Mouse (Mus musculus) liver, embryonic 12.5 days (tissue): ENCODE measurements around the gene Gm44. TPM values are rescaled to one million over a fixed set of nuclear protein-coding genes. Genes with fewer than 3 reads are reported as not detected.
"Not testable (repeated sequence)": the region's sequence is repeated elsewhere in the genome, so short reads cannot be mapped to it uniquely, and the experiment has no call there.

Experiments
- ATAC-seq: fragments of 200-750 bp; cut with Nextera tagmentation; 2 replicates; pipeline ENCODE4 v1.8.0; 2017; ENCODE audit warnings: moderate number of reproducible peaks, mild to moderate bottlenecking, moderate library complexity
- H3K27ac ChIP-seq: fragments of 300-500 bp; sonication (generic); 2 replicates; pipeline ENCODE4 v1.5.1; 2016; ENCODE audit warnings: mild to moderate bottlenecking
- H3K27me3 ChIP-seq: fragments of 300-500 bp; sonication (generic); replicated peaks from 2 replicates; pipeline ENCODE4 v1.6.1; 2016; ENCODE audit warnings: mild to moderate bottlenecking, moderate library complexity
- H3K36me3 ChIP-seq: fragments of 300-500 bp; sonication (generic); 2 replicates; pipeline ENCODE4 v1.6.1; 2016; ENCODE audit warnings: mild to moderate bottlenecking, moderate library complexity
- H3K4me1 ChIP-seq: fragments of 300-500 bp; sonication (generic); 2 replicates; pipeline ENCODE4 v1.6.1; 2016
- H3K4me2 ChIP-seq: fragments of 300-500 bp; sonication (generic); 2 replicates; pipeline ENCODE4 v1.6.1; 2016; ENCODE audit warnings: mild to moderate bottlenecking, moderate library complexity
- H3K4me3 ChIP-seq: fragments of 300-500 bp; sonication (generic); 2 replicates; pipeline ENCODE4 v1.5.1; 2016; ENCODE audit warnings: mild to moderate bottlenecking, moderate library complexity
- H3K9ac ChIP-seq: fragments of 300-500 bp; sonication (generic); 2 replicates; pipeline ENCODE4 v1.6.1; 2016; ENCODE audit warnings: mild to moderate bottlenecking, moderate library complexity
- H3K9me3 ChIP-seq: fragments of 300-500 bp; sonication (generic); replicated peaks from 2 replicates; pipeline ENCODE4 v1.6.1; 2016; ENCODE audit warnings: mild to moderate bottlenecking, moderate library complexity
- WGBS: fragments of 180-500 bp; shearing (Covaris S2); methylation state at CpG from one replicate; pipeline ENCODE4 v1.1.7; 2016; ENCODE audit not compliant: insufficient replicate concordance; 5-methylcytosine and 5-hydroxymethylcytosine counted together
- polyA plus RNA-seq: library from polyadenylated mRNA; unstranded; fragments of >200 nt; fragmentation: Nextera tagmentation; extraction: Ambion mirVana; gene quantifications from 2 replicates; pipeline ENCODE4 v1.2.1, GENCODE M21; 2016

Gm44 gene
- polyA plus RNA-seq: not detected in 2 replicates

GRCm38 (mm10) chrX:90891842-90892241 is at the start of gene Gm44:
TSS of gene Gm44 (plus strand) at chrX:90892142.
- Histone ChIP-seq H3K36me3 (no peaks in the 10 kb centered on the region), H3K27ac (no peak within 1 kb of the TSS)

GRCm38 (mm10) chrX:90927989-90928388 is 36.0 kb downstream of the Gm44 start:
- Histone ChIP-seq H3K4me1 (no peaks in the 10 kb centered on the region), H3K4me2 (no peak overlapping the region), H3K27me3 (no peaks in the 10 kb centered on the region), H3K9me3 (no peaks in the 10 kb centered on the region), H3K4me3 (no peak overlapping the region), H3K27ac (no peak overlapping the region), H3K9ac (no peak overlapping the region), H3K36me3 (no peaks in the 10 kb centered on the region)
- 50% methylated on average over 1 of the region's 1 CpGs for WGBS
- no peak for ATAC-seq

More at GRCm38 (mm10) chrX:90891842-90892241, at the start of gene Gm44:
- Histone ChIP-seq H3K4me3 (no peak within 1 kb of the TSS), H3K4me2 (no peak within 1 kb of the TSS), H3K9ac (no peak within 1 kb of the TSS), H3K4me1 (no peaks in the 10 kb centered on the region), H3K9me3 (no peaks in the 10 kb centered on the region), H3K27me3 (no peaks in the 10 kb centered on the region)
- WGBS: 77% methylated on average over 4 of the region's 4 CpGs
- no peak for ATAC-seq

GRCm38 (mm10) chrX:90938211-90938610 is 46.3 kb downstream of the Gm44 start:
- not testable (repeated sequence) for H3K36me3 ChIP-seq, H3K4me2 ChIP-seq, ATAC-seq, H3K27ac ChIP-seq, H3K9me3 ChIP-seq, H3K4me3 ChIP-seq, H3K27me3 ChIP-seq, H3K4me1 ChIP-seq, H3K9ac ChIP-seq
- WGBS: 50% methylated on average over 2 of the region's 2 CpGs
